Mouse (Mus musculus): ENCODE measurements around the gene Mvk. TPM values are rescaled to one million over a fixed set of nuclear protein-coding genes. Genes with fewer than 3 reads are reported as not detected.
A peak's percentile ranks its signal among the peaks of the same experiment; 100 is the strongest.

The Mvk gene
- polyA plus RNA-seq, 1 experiment from 2014 or later = 58.6 TPM

- 12% methylated on average over 7 of the region's 7 CpGs for WGBS
- Histone ChIP-seq H3K4me2 (no peak overlapping the region), H3K9ac (no peak overlapping the region), H3K9me3 (no peaks in the 10 kb centered on the region), H3K27me3 (no peaks in the 10 kb centered on the region), H3K27ac (no peak overlapping the region), H3K36me3 (peaks cover 2% of the 10 kb centered on the region; the same call in 1 of the 2 replicates), H3K4me3 (no peak overlapping the region), H3K4me1 (peaks cover 13% of the 10 kb centered on the region)
- no peak for ATAC-seq (ENCODE audit: insufficient number of reproducible peaks, low FRiP score, low TSS enrichment, low read depth)
These were observed 17.2 kb downstream of the Mvk start for GRCm38 (mm10) chr5:114461238-114461637.

GRCm38 (mm10) chr5:114462067-114463040 lies 18.3 kb downstream of the Mvk start:
- Histone ChIP-seq H3K27ac (no peak overlapping the region), H3K4me2 (no peak overlapping the region), H3K27me3 (0 out of 2 replicates have a peak, but pooled peaks cover 3% of the 10 kb centered on the region), H3K4me3 (no peak overlapping the region), H3K9ac (no peak overlapping the region), H3K36me3 (no peaks in the 10 kb centered on the region), H3K4me1 (peaks cover 21% of the 10 kb centered on the region), H3K9me3 (no peaks in the 10 kb centered on the region)
- WGBS = 81% methylated on average over 24 of the region's 24 CpGs
- ATAC-seq (ENCODE audit: insufficient number of reproducible peaks, low FRiP score, low TSS enrichment, low read depth) = no peak

- 0 out of 2 replicates have a peak, but pooled peaks cover 3% of the 10 kb centered on the region for H3K27me3 ChIP-seq
- no peak overlapping the region for H3K9ac ChIP-seq
- H3K9me3 ChIP-seq = no peaks in the 10 kb centered on the region
- H3K4me3 ChIP-seq = no peak overlapping the region
- ATAC-seq (ENCODE audit: insufficient number of reproducible peaks, low FRiP score, low TSS enrichment, low read depth) = no peak
- no peaks in the 10 kb centered on the region for H3K36me3 ChIP-seq
- H3K4me1 ChIP-seq = peaks cover 28% of the 10 kb centered on the region
- WGBS = 95% methylated on average over 2 of the region's 2 CpGs
- no peak overlapping the region for H3K27ac ChIP-seq
- H3K4me2 ChIP-seq = no peak overlapping the region
These were observed 20.5 kb downstream of the Mvk start for GRCm38 (mm10) chr5:114464561-114464960.

GRCm38 (mm10) chr5:114465641-114466040 lies 21.6 kb downstream of the Mvk start:
- WGBS = 61% methylated on average over 7 of the region's 7 CpGs
- 0 out of 2 replicates have a peak, but pooled peaks cover 3% of the 10 kb centered on the region for H3K27me3 ChIP-seq
- H3K4me2 ChIP-seq = no peak overlapping the region
- H3K36me3 ChIP-seq = no peaks in the 10 kb centered on the region
- no peak overlapping the region for H3K27ac ChIP-seq
- H3K9me3 ChIP-seq = no peaks in the 10 kb centered on the region
- no peak overlapping the region for H3K4me3 ChIP-seq
- no peak overlapping the region for H3K9ac ChIP-seq
- ATAC-seq (ENCODE audit: insufficient number of reproducible peaks, low FRiP score, low TSS enrichment, low read depth) = no peak
- peaks cover 28% of the 10 kb centered on the region for H3K4me1 ChIP-seq

GRCm38 (mm10) chr5:114467019-114467418 lies 22.9 kb downstream of the Mvk start:
- H3K9me3 ChIP-seq = no peaks in the 10 kb centered on the region
- H3K36me3 ChIP-seq = no peaks in the 10 kb centered on the region
- no peak overlapping the region for H3K9ac ChIP-seq
- peak overlapping the region; percentile 64 for H3K4me2 ChIP-seq
- H3K4me1 ChIP-seq = peaks cover 20% of the 10 kb centered on the region
- peak overlapping the region; percentile 29 for H3K4me3 ChIP-seq
- no peak overlapping the region for H3K27ac ChIP-seq
- 6% methylated on average over 11 of the region's 11 CpGs for WGBS
- 0 out of 2 replicates have a peak, but pooled peaks cover 3% of the 10 kb centered on the region for H3K27me3 ChIP-seq
- ATAC-seq (ENCODE audit: insufficient number of reproducible peaks, low FRiP score, low TSS enrichment, low read depth) = no peak

- Histone ChIP-seq H3K9ac (no peak overlapping the region), H3K27ac (peak overlapping the region; percentile 33; the same call in 1 of the 2 replicates), H3K4me2 (peak overlapping the region; percentile 64), H3K36me3 (no peaks in the 10 kb centered on the region), H3K4me3 (peak overlapping the region; percentile 29), H3K4me1 (peaks cover 20% of the 10 kb centered on the region), H3K27me3 (0 out of 2 replicates have a peak, but pooled peaks cover 3% of the 10 kb centered on the region), H3K9me3 (no peaks in the 10 kb centered on the region)
- ATAC-seq (ENCODE audit: insufficient number of reproducible peaks, low FRiP score, low TSS enrichment, low read depth) = peak; percentile 54; the same call in 1 of the 2 replicates
- 1% methylated on average over 12 of the region's 13 CpGs for WGBS
These were observed 23.4 kb downstream of the Mvk start for GRCm38 (mm10) chr5:114467430-114467829.

GRCm38 (mm10) chr5:114468007-114468406 lies 23.9 kb downstream of the Mvk start:
- no peak for ATAC-seq (ENCODE audit: insufficient number of reproducible peaks, low FRiP score, low TSS enrichment, low read depth)
- Histone ChIP-seq H3K9me3 (no peaks in the 10 kb centered on the region), H3K4me2 (no peak overlapping the region), H3K4me1 (peaks cover 20% of the 10 kb centered on the region), H3K36me3 (no peaks in the 10 kb centered on the region), H3K27me3 (0 out of 2 replicates have a peak, but pooled peaks cover 3% of the 10 kb centered on the region), H3K4me3 (no peak overlapping the region), H3K27ac (no peak overlapping the region), H3K9ac (no peak overlapping the region)
- 74% methylated on average over 4 of the region's 4 CpGs for WGBS

GRCm38 (mm10) chr5:114470359-114470758 lies 26.3 kb downstream of the Mvk start:
- no peak for ATAC-seq (ENCODE audit: insufficient number of reproducible peaks, low FRiP score, low TSS enrichment, low read depth)
- Histone ChIP-seq H3K9me3 (no peaks in the 10 kb centered on the region), H3K27me3 (peaks cover 24% of the 10 kb centered on the region), H3K4me2 (no peak overlapping the region), H3K4me3 (no peak overlapping the region), H3K36me3 (no peaks in the 10 kb centered on the region), H3K27ac (no peak overlapping the region), H3K9ac (no peak overlapping the region), H3K4me1 (peaks cover 24% of the 10 kb centered on the region)
- 75% methylated on average over 3 of the region's 3 CpGs for WGBS

- Histone ChIP-seq H3K27me3 (peaks cover 30% of the 10 kb centered on the region), H3K27ac (no peak overlapping the region), H3K4me3 (no peak overlapping the region), H3K4me1 (peaks cover 6% of the 10 kb centered on the region; the same call in 1 of the 2 replicates), H3K36me3 (no peaks in the 10 kb centered on the region), H3K4me2 (no peak overlapping the region), H3K9ac (no peak overlapping the region), H3K9me3 (no peaks in the 10 kb centered on the region)
- no peak for ATAC-seq (ENCODE audit: insufficient number of reproducible peaks, low FRiP score, low TSS enrichment, low read depth)
- 27% methylated on average over 35 of the region's 35 CpGs for WGBS
These were observed 30.8 kb downstream of the Mvk start for GRCm38 (mm10) chr5:114474741-114475491.

GRCm38 (mm10) chr5:114478267-114478666 lies 34.2 kb downstream of the Mvk start:
- Histone ChIP-seq H3K27ac (no peak overlapping the region), H3K27me3 (peaks cover 28% of the 10 kb centered on the region), H3K4me3 (no peak overlapping the region), H3K36me3 (no peaks in the 10 kb centered on the region), H3K9me3 (no peaks in the 10 kb centered on the region), H3K4me2 (no peak overlapping the region), H3K4me1 (peaks cover 6% of the 10 kb centered on the region; the same call in 1 of the 2 replicates), H3K9ac (no peak overlapping the region)
- ATAC-seq (ENCODE audit: insufficient number of reproducible peaks, low FRiP score, low TSS enrichment, low read depth) = no peak
- 85% methylated on average over 12 of the region's 12 CpGs for WGBS

- Histone ChIP-seq H3K4me2 (no peak overlapping the region), H3K27ac (no peak overlapping the region)
These were observed 38.5 kb downstream of the Mvk start for GRCm38 (mm10) chr5:114482587-114483011.

More at GRCm38 (mm10) chr5:114482587-114483011, 38.5 kb downstream of the Mvk start:
- H3K36me3 ChIP-seq = no peaks in the 10 kb centered on the region
- no peaks in the 10 kb centered on the region for H3K9me3 ChIP-seq
- H3K4me3 ChIP-seq = no peak overlapping the region
- 8% methylated on average over 14 of the region's 14 CpGs for WGBS
- no peaks in the 10 kb centered on the region for H3K4me1 ChIP-seq
- H3K9ac ChIP-seq = no peak overlapping the region
- no peaks in the 10 kb centered on the region for H3K27me3 ChIP-seq
- ATAC-seq (ENCODE audit: insufficient number of reproducible peaks, low FRiP score, low TSS enrichment, low read depth) = 0 out of 2 replicates have a peak, but pooled peaks have one; percentile 57
